ENCODE assay signal across 9 mouse cellular contexts in genomic region chr10:24596869-24597339, GRCm38 (mm10). TPM values are rescaled to one million over a fixed set of nuclear protein-coding genes. Genes with fewer than 3 reads are reported as not detected.
A peak's percentile ranks its signal among the peaks of the same experiment; 100 is the strongest.
DNase-seq lines count a peak whose midpoint lies in the region; ATAC-seq lines count a peak whose summit lies in the region.
"Had no signal": no experiment of that assay in that cellular context is flagged by ENCODE, and none has a peak within 500 bp of the region (broad histone marks: within the 10 kb centered on the region; RNA-seq: fewer than 3 reads in every experiment).

No protein-coding gene starts in this region.

- no peaks in the 10 kb centered on the region for H3K27me3 ChIP-seq in kidney, embryonic 14.5 days (ENCODE audit: control insufficient read depth, insufficient read depth, low read length)
- peaks cover 10% of the 10 kb centered on the region; the same call in 1 of the 2 replicates for H3K27me3 ChIP-seq in forebrain, embryonic 13.5 days
- H3K27me3 ChIP-seq in hindbrain, embryonic 11.5 days (ENCODE audit: control insufficient read depth, insufficient read depth, low read length), result no peaks in the 10 kb centered on the region
- H3K27me3 ChIP-seq in midbrain, embryonic 12.5 days, result peaks cover 11% of the 10 kb centered on the region; the same call in 1 of the 2 replicates
- H3K27me3 ChIP-seq: CH12.LX had no signal

- H3K9ac ChIP-seq in kidney, embryonic 14.5 days (ENCODE audit: low read depth, low read length), result no peak overlapping the region
- H3K9ac ChIP-seq in forebrain, embryonic 13.5 days, result no peak overlapping the region
- H3K9ac ChIP-seq in hindbrain, embryonic 11.5 days (ENCODE audit: low read depth, low read length), result no peak overlapping the region
- no peak overlapping the region for H3K9ac ChIP-seq in midbrain, embryonic 12.5 days (replicated peaks)

- H3K27ac ChIP-seq in kidney, embryonic 14.5 days (ENCODE audit: low read depth, low read length), result no peak overlapping the region
- H3K27ac ChIP-seq in forebrain, embryonic 13.5 days, result no peak overlapping the region
- H3K27ac ChIP-seq in hindbrain, embryonic 11.5 days (ENCODE audit: low read depth, low read length), result no peak overlapping the region
- no peak overlapping the region for H3K27ac ChIP-seq in midbrain, embryonic 12.5 days (replicated peaks)

- no peaks in the 10 kb centered on the region for H3K9me3 ChIP-seq in kidney, embryonic 14.5 days (ENCODE audit: control insufficient read depth, low read length)
- H3K9me3 ChIP-seq in forebrain, embryonic 13.5 days (replicated peaks), result no peaks in the 10 kb centered on the region
- H3K9me3 ChIP-seq in hindbrain, embryonic 11.5 days (ENCODE audit: control insufficient read depth, low read length), result no peaks in the 10 kb centered on the region
- no peaks in the 10 kb centered on the region for H3K9me3 ChIP-seq in midbrain, embryonic 12.5 days

- H3K36me3 ChIP-seq in kidney, embryonic 14.5 days (ENCODE audit: control insufficient read depth, insufficient read depth, low read length), result no peaks in the 10 kb centered on the region
- H3K36me3 ChIP-seq in forebrain, embryonic 13.5 days (ENCODE audit: poor library complexity, severe bottlenecking), result no peaks in the 10 kb centered on the region
- no peaks in the 10 kb centered on the region for H3K36me3 ChIP-seq in hindbrain, embryonic 11.5 days (ENCODE audit: control insufficient read depth, insufficient read depth, low read length)
- no peaks in the 10 kb centered on the region for H3K36me3 ChIP-seq in midbrain, embryonic 12.5 days

- 65% methylated on average over 7 of the region's 7 CpGs for WGBS in kidney, embryonic 14.5 days
- 56% methylated on average over 7 of the region's 7 CpGs for WGBS in forebrain, embryonic 13.5 days
- WGBS in hindbrain, embryonic 11.5 days, result 66% methylated on average over 7 of the region's 7 CpGs
- WGBS in midbrain, embryonic 12.5 days, result 67% methylated on average over 7 of the region's 7 CpGs

- H3K4me2 ChIP-seq in kidney, embryonic 14.5 days (replicated peaks; ENCODE audit: low read depth, low read length), result peak overlapping the region; percentile 58; the same call in 1 of the 2 replicates
- peak overlapping the region; percentile 87 for H3K4me2 ChIP-seq in forebrain, embryonic 13.5 days
- H3K4me2 ChIP-seq in hindbrain, embryonic 11.5 days (replicated peaks; ENCODE audit: low read depth, low read length), result peak overlapping the region; percentile 66; the same call in 1 of the 2 replicates
- peak overlapping the region; percentile 66; the same call in 1 of the 2 replicates for H3K4me2 ChIP-seq in midbrain, embryonic 12.5 days (replicated peaks)

- H3K4me1 ChIP-seq in kidney, embryonic 14.5 days (ENCODE audit: control insufficient read depth, insufficient read depth, low read length), result peaks cover 15% of the 10 kb centered on the region; the same call in 1 of the 2 replicates
- H3K4me1 ChIP-seq in forebrain, embryonic 13.5 days, result peaks cover 24% of the 10 kb centered on the region
- H3K4me1 ChIP-seq in hindbrain, embryonic 11.5 days (replicated peaks; ENCODE audit: control insufficient read depth, insufficient read depth, low read length), result no peaks in the 10 kb centered on the region
- peaks cover 10% of the 10 kb centered on the region; the same call in 1 of the 2 replicates for H3K4me1 ChIP-seq in midbrain, embryonic 12.5 days

- no peak overlapping the region for H3K4me3 ChIP-seq in kidney, embryonic 14.5 days (ENCODE audit: low read length)
- no peak overlapping the region for H3K4me3 ChIP-seq in forebrain, embryonic 13.5 days
- peak overlapping the region; percentile 76; the same call in 1 of the 2 replicates for H3K4me3 ChIP-seq in hindbrain, embryonic 11.5 days (ENCODE audit: low read depth, low read length)
- H3K4me3 ChIP-seq in midbrain, embryonic 12.5 days, result no peak overlapping the region

- DNase-seq in kidney, adult 11 months, result no peak
- DNase-seq in hindbrain, embryonic 11.5 days (ENCODE audit: low spot score), result peak; percentile 19
- no peak for DNase-seq in layer of hippocampus, postnatal 10 days (ENCODE audit: low spot score in 2 of 2)
- no peak for DNase-seq in adrenal gland, postnatal 25 days

- no peak for ATAC-seq in kidney, embryonic 14.5 days (ENCODE audit: low FRiP score, low TSS enrichment)
- no peak for ATAC-seq in forebrain, embryonic 13.5 days
- ATAC-seq in hindbrain, embryonic 11.5 days (ENCODE audit: low FRiP score), result no peak
- no peak for ATAC-seq in midbrain, embryonic 12.5 days (ENCODE audit: low FRiP score, low read depth)
- ATAC-seq in CD4-positive, CD25-positive, alpha-beta regulatory T cell, adult 4 months, result no peak

RNA-seq across cellular contexts. Expression of gene Ccn2, which starts 1.7 kb away (rescaled TPM):
- 4.7 and 5.2 TPM in 2 replicates for polyA plus RNA-seq in kidney, embryonic 14.5 days (2014; fragmentation: Nextera tagmentation; extraction: Ambion mirVana)
- polyA plus RNA-seq in forebrain, embryonic 13.5 days (2015; fragmentation: Nextera tagmentation; extraction: Ambion mirVana), result 1.5 and 1.8 TPM in 2 replicates
- polyA plus RNA-seq in hindbrain, embryonic 11.5 days (2014; fragmentation: Nextera tagmentation; extraction: Ambion mirVana), result 4.3 and 6.6 TPM in 2 replicates
- 4.9 and 6.2 TPM in 2 replicates for polyA plus RNA-seq in midbrain, embryonic 12.5 days (2016; fragmentation: Nextera tagmentation; extraction: Ambion mirVana)
- polyA plus RNA-seq in CD4-positive, CD25-positive, alpha-beta regulatory T cell, adult 4 months (2017; shearing (Covaris generic)), result not detected
- 10 to 100 TPM; 10.8 to 13.1 TPM for total RNA-seq in layer of hippocampus, postnatal 10 days (2021)
- 44.4 and 55.1 TPM in 2 replicates for total RNA-seq in adrenal gland, postnatal 25 days (2021)
- total RNA-seq: CH12.LX had no signal
